Mouse (Mus musculus) spleen, adult 2 months (tissue): ENCODE results near the gene Sgip1.

Experiments
- CTCF ChIP-seq: fragments of 200-500 bp; IDR thresholded peaks from 2 replicates; pipeline ENCODE4 v1.5.1; 2011; ENCODE audit warnings: mild to moderate bottlenecking, inconsistent platforms; ENCODE audit not compliant: insufficient read depth, insufficient read length, insufficient replicate concordance; ENCODE audit errors: extremely low read depth
- POLR2A ChIP-seq: fragments of 200-500 bp; IDR thresholded peaks from 2 replicates; pipeline ENCODE4 v1.6.1; 2011; ENCODE audit warnings: low read depth, low read length, inconsistent platforms

DNA sequence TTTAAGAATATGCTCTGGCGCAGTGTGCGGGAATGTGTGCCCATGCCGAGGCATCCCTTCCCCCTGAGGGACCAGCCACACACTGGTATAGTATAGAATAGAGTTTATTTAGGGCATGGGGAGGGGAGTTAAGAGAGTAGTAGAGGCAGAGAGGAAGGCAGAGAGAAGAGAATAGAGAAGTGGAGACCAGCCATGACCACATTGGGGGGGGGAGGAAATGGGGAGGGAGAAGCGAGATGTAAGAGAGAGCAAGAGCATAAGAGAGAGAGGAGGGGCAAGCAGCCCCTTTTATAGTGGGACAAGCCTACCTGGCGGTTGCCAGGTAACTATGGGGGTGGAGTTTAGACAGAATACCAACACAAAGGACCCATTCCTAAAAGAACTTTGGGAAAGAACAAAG lies 218.3 kb downstream of the Sgip1 start:
- TF ChIP-seq POLR2A = no peak
- no peak for TF ChIP-seq CTCF
